Mouse (Mus musculus) spleen, adult 2 months (tissue): Measurements from ENCODE around the gene Nfrkb. TPM values are rescaled to one million over a fixed set of nuclear protein-coding genes. Genes with fewer than 3 reads are reported as not detected.

Experiments used
- DNase-seq, 2 experiments: peaks; one replicate each; pipeline versions ENCODE4 v3.0.0 to v3.0.0-alpha.2; 2012 to 2021; ENCODE audit warnings: low spot score in 2 of 2, low read depth in 1 of 2
- H3K27ac ChIP-seq: fragments of 200-500 bp; 2 replicates; pipeline ENCODE4 v1.5.1; 2012; ENCODE audit warnings: low read length, inconsistent platforms; ENCODE audit not compliant: insufficient read depth
- H3K27me3 ChIP-seq: fragments of 200-500 bp; 2 replicates; pipeline ENCODE4 v1.6.1; 2012; ENCODE audit warnings: mild to moderate bottlenecking, moderate library complexity, low read length, inconsistent platforms; ENCODE audit not compliant: control insufficient read depth, insufficient read depth
- H3K36me3 ChIP-seq: fragments of 200-500 bp; 2 replicates; pipeline ENCODE4 v1.6.1; 2012; ENCODE audit warnings: mild to moderate bottlenecking, low read length, inconsistent platforms; ENCODE audit not compliant: control insufficient read depth, insufficient read depth
- H3K4me1 ChIP-seq: fragments of 200-500 bp; 2 replicates; pipeline ENCODE4 v1.6.1; 2011; ENCODE audit warnings: inconsistent platforms; ENCODE audit not compliant: control insufficient read depth, insufficient read depth, insufficient read length
- H3K4me3 ChIP-seq: fragments of 200-500 bp; 2 replicates; pipeline ENCODE4 v1.5.1; 2011; ENCODE audit warnings: mild to moderate bottlenecking, inconsistent platforms; ENCODE audit not compliant: insufficient read depth, insufficient read length; ENCODE audit errors: extremely low read depth
- CTCF ChIP-seq: fragments of 200-500 bp; IDR thresholded peaks from 2 replicates; pipeline ENCODE4 v1.5.1; 2011; ENCODE audit warnings: mild to moderate bottlenecking, inconsistent platforms; ENCODE audit not compliant: insufficient read depth, insufficient read length, insufficient replicate concordance; ENCODE audit errors: extremely low read depth
- POLR2A ChIP-seq: fragments of 200-500 bp; IDR thresholded peaks from 2 replicates; pipeline ENCODE4 v1.6.1; 2011; ENCODE audit warnings: low read depth, low read length, inconsistent platforms
- WGBS: fragments of 180-500 bp; shearing (Covaris S2); methylation state at CpG from one replicate; pipeline ENCODE4 v1.1.7; 2018; 5-methylcytosine and 5-hydroxymethylcytosine counted together
- polyA plus RNA-seq: library from polyadenylated mRNA; depleted of rRNA; stranded (reverse); fragments of >200 nt; gene quantifications from 2 replicates; pipeline ENCODE4 v1.2.3, GENCODE M21; 2012; rRNA removed

Nfrkb gene
- 23.6 and 29.6 TPM in 2 replicates for polyA plus RNA-seq

DNA sequence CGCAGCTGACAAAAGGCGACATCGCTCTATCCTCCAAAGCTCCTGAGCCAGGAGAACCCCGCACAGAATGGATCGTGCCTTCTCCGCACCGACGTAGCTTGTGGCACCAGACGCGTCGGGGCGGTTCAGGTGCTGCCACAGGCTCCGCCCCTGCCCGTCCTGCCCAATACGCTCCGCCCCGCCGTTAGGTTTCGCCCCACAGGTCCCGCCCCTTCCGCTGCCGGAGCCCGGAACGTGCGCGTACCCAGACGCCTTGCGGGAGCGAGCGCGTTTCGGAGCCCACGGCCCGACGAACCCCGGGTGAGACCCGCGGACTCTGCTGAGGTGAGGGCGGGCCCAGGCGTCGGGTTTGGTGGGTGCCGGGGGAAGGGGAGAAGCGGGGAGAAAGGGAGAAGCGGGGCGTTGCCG is at the start of gene Nfrkb:
Gene Nfrkb (plus strand): TSS at position 246 of the 408 bp plus-strand sequence.
- DNase-seq: peak; percentile 82 to 97
- Histone ChIP-seq H3K27me3 (no peaks in the 10 kb centered on the region), H3K36me3 (peaks cover 1% of the 10 kb centered on the region; the same call in 1 of the 2 replicates), H3K4me3 (peak within 1 kb of the TSS; percentile 75), H3K4me1 (peaks cover 3% of the 10 kb centered on the region; the same call in 1 of the 2 replicates), H3K27ac (0 out of 2 replicates have a peak within 1 kb of the TSS, but pooled peaks have one; percentile 34)
- under 1% methylated on average over 43 of the region's 46 CpGs for WGBS
- TF ChIP-seq POLR2A (peak; percentile 60), CTCF (no peak)

DNA sequence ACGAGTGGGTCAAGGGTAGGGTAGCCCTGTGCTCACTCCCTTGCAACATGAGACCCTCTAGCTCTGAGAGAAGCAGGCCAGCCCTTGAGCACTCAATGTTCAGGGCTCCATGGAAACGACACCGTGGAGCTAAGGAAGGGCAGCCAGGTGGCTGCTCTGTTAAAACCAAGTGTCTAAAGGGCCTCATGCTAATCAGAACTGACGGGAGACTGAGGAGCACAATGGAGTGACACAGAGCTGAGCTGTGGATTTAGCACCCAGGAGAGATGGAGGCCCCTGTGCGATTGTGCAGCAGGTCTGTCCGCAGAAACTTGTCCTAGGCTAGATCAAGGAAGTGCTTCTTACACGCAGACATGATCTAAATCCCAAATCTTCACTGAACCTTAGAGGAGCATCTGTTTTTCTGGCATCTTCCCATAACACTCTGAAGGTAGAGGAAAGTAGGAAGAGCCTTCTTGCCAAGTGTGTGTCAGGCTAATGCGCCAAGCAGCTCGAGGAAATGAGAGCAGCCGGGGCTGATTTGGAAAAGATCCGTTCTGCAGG is 41.6 kb upstream of the Nfrkb start:
- no peak overlapping the region for H3K4me3 ChIP-seq
- H3K4me1 ChIP-seq: no peaks in the 10 kb centered on the region
- peaks cover 5% of the 10 kb centered on the region; the same call in 1 of the 2 replicates for H3K36me3 ChIP-seq
- H3K27me3 ChIP-seq: no peaks in the 10 kb centered on the region
- 94% methylated on average over 11 of the region's 11 CpGs for WGBS
- no peak overlapping the region for H3K27ac ChIP-seq
- TF ChIP-seq CTCF (no peak), POLR2A (no peak)
- no peak for DNase-seq

DNA sequence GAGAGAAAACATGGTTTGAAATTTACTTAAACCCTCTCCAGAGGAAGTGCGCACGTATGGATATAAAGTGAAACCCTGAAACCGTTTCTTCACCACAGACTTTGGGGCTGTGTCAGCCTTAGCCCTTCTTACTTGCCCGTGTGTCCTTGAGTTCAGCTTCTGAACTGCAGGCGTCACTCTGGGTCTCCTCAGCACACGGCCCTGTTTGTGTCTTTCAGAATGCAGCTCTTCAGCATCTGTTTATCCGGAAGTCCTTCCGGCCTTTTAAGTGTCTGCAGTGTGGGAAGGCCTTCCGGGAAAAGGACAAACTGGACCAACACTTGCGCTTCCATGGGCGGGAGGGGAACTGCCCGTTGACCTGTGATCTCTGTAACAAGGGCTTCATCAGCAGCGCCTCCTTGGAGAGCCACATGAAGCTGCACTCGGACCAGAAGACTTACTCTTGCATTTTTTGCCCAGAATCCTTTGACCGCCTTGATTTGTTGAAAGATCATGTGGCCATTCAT is 39.4 kb upstream of the Nfrkb start:
- no peak for DNase-seq
- no peak overlapping the region for H3K4me3 ChIP-seq
- no peak for TF ChIP-seq CTCF
- TF ChIP-seq POLR2A: no peak
- peaks cover 8% of the 10 kb centered on the region; the same call in 1 of the 2 replicates for H3K36me3 ChIP-seq
- no peaks in the 10 kb centered on the region for H3K27me3 ChIP-seq
- no peaks in the 10 kb centered on the region for H3K4me1 ChIP-seq
- no peak overlapping the region for H3K27ac ChIP-seq
- WGBS: 89% methylated on average over 15 of the region's 15 CpGs

DNA sequence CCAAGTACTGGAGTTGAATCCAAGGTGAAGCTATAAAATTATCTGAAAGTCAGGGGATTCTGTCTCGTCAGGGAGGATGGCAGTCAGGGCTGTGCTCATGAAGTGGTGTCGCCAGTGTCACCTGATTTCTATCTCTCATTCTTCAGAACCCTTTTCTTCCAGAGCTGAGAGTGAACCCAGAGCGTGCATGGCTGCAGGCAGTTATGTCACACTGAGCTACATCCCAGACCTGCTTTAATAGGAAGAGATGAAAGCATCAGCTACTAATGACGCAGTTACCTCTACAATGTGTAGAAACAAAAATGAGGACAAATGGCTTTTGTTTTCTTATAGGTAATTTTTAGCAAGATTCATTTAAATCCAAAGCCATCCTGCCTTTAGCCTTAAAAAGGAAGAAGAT is 37.5 kb upstream of the Nfrkb start:
- Histone ChIP-seq H3K27me3 (no peaks in the 10 kb centered on the region), H3K27ac (no peak overlapping the region), H3K4me1 (no peaks in the 10 kb centered on the region), H3K36me3 (peaks cover 11% of the 10 kb centered on the region), H3K4me3 (no peak overlapping the region)
- TF ChIP-seq POLR2A: no peak
- no peak for TF ChIP-seq CTCF
- 94% methylated on average over 4 of the region's 4 CpGs for WGBS
- no peak for DNase-seq

DNA sequence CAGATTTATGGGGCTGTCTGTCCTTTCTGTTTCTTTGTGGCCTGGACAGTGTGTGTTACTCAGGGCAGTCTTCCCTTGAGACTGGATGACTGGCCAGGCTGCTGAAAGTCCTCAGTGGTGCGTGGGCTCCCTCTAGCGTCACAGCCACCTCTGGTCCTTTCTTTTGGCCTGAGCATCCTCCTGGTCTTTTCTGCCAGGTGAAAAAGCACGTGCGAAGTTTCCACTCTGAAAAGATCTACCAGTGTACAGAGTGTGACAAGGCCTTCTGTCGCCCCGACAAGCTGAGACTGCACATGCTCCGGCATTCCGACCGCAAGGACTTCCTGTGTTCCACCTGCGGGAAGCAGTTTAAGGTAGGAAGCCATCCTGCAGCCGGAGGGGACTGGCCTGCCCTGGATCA is 37.1 kb upstream of the Nfrkb start:
- peak; percentile 9 to 49 for DNase-seq
- 78% methylated on average over 11 of the region's 11 CpGs for WGBS

DNA sequence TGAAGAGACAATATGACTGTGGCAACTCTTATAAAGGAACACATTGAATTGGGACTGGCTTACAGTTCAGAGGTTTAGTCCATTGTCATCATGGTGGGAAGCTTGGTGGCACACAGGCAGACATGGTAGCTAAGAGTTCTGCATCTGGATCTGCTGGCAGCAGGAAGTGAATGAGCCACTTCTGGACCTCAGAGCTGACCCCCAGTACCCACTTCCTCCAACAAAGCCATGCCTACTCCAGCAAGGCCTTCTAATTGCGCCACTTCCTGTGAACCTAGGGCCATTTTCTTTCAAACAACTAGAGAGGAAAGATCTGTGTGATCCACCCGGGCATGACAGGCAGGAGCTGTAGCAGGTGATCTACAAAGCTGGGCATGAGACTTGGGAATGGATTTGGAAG is 33.3 kb upstream of the Nfrkb start:
- peaks cover 17% of the 10 kb centered on the region for H3K36me3 ChIP-seq
- no peak for TF ChIP-seq CTCF
- TF ChIP-seq POLR2A: no peak
- 71% methylated on average over 2 of the region's 2 CpGs for WGBS
- no peak overlapping the region for H3K27ac ChIP-seq
- DNase-seq: no peak
- no peaks in the 10 kb centered on the region for H3K27me3 ChIP-seq
- H3K4me3 ChIP-seq: no peak overlapping the region
- H3K4me1 ChIP-seq: no peaks in the 10 kb centered on the region

More for the DNA sequence above, 37.1 kb upstream of the Nfrkb start:
- Histone ChIP-seq H3K4me3 (no peak overlapping the region), H3K4me1 (no peaks in the 10 kb centered on the region), H3K27ac (no peak overlapping the region), H3K36me3 (peaks cover 11% of the 10 kb centered on the region), H3K27me3 (no peaks in the 10 kb centered on the region)
- TF ChIP-seq CTCF: peak; percentile 95
- TF ChIP-seq POLR2A: no peak

DNA sequence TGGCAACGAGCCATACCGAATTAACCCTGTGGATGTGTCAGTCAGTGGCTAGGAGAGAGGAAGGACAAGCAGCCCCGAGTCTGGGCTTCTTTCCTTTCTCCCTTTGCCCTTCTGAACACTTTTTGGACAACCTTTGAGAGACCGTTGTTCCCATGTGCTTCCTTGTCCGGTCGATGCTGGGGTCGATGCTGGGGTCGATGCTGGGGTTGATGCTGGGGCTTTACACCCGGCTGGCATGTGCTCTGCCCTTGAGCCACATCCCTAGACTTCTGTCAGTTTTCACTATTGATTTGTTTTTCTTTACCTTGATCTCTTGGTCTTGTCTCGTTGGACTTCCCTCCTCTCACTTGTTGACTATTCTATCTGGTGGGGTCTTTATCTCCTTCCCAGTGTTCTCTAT is 32.5 kb upstream of the Nfrkb start:
- Histone ChIP-seq H3K27ac (no peak overlapping the region), H3K27me3 (no peaks in the 10 kb centered on the region), H3K4me3 (no peak overlapping the region), H3K36me3 (peaks cover 17% of the 10 kb centered on the region), H3K4me1 (no peaks in the 10 kb centered on the region)
- 94% methylated on average over 10 of the region's 10 CpGs for WGBS
- TF ChIP-seq CTCF: no peak
- no peak for TF ChIP-seq POLR2A
- no peak for DNase-seq
